Mouse (Mus musculus): ENCODE data around the gene Calr3. TPM values are rescaled to one million over a fixed set of nuclear protein-coding genes. Genes with fewer than 3 reads are reported as not detected.

The Calr3 gene
- polyA plus RNA-seq, 1 experiment from 2014 or later, result 0.59 TPM

DNA sequence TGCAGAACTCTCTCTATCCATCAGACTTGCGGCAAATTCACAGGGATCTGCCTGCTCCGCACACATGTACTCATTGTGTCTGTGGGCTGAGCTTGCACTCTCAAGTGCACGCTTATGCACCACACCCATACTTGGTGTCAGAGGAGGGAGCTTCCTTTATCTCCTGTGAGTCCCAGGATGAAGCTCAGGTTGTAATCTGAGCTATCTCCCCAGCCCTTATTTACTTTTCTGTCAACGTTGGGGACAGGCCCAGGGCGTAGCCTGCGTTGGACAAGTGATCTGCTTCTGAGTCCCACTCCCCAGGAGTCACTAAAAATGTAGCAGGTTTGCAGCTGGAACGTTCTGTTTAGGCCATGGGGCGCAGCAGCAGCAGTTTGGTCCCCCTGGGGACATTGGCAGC lies 7.8 kb upstream of the Calr3 start:
- Histone ChIP-seq H3K27ac (ENCODE audit: low read depth, low read length) (no peak overlapping the region), H3K4me3 (ENCODE audit: low read depth, low read length) (no peak overlapping the region), H3K4me1 (ENCODE audit: control insufficient read depth, insufficient read depth, low read length) (peaks cover 5% of the 10 kb centered on the region; the same call in 1 of the 2 replicates), H3K9ac (replicated peaks; ENCODE audit: low read depth, low read length) (no peak overlapping the region), H3K9me3 (ENCODE audit: control insufficient read depth, low read length) (no peaks in the 10 kb centered on the region), H3K36me3 (ENCODE audit: control insufficient read depth, insufficient read depth, low read length) (peaks cover 27% of the 10 kb centered on the region), H3K27me3 (ENCODE audit: control insufficient read depth, insufficient read depth, low read length) (no peaks in the 10 kb centered on the region), H3K4me2 (ENCODE audit: low read depth, low read length) (no peak overlapping the region)
- no peak for ATAC-seq (ENCODE audit: low read depth)
- 92% methylated on average over 8 of the region's 8 CpGs for WGBS

DNA sequence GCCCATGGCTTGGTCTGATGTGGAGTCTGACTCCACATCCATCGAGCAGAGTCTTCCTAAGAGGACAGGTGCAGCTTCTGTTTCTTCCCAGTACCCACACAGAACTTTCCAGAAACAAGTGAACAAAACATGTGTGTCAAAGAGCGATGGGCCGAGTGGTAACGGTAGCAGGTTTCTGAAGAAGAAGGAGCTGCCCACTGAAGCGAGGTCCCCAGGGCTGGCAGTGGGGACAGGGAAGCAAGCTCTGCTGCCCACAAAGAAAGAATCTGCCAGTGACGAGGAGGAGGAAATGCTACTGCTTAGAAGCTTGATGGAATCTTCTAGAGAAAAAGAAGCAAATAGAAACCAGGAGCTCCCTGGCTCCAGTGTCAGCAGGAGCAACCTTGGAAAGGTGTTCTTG lies 1.4 kb upstream of the Calr3 start:
- Histone ChIP-seq H3K9ac (replicated peaks; ENCODE audit: low read depth, low read length) (no peak overlapping the region), H3K4me1 (ENCODE audit: control insufficient read depth, insufficient read depth, low read length) (peaks cover 5% of the 10 kb centered on the region; the same call in 1 of the 2 replicates), H3K36me3 (ENCODE audit: control insufficient read depth, insufficient read depth, low read length) (peaks cover 8% of the 10 kb centered on the region), H3K27me3 (ENCODE audit: control insufficient read depth, insufficient read depth, low read length) (no peaks in the 10 kb centered on the region), H3K4me2 (ENCODE audit: low read depth, low read length) (no peak overlapping the region), H3K27ac (ENCODE audit: low read depth, low read length) (no peak overlapping the region), H3K9me3 (ENCODE audit: control insufficient read depth, low read length) (no peaks in the 10 kb centered on the region), H3K4me3 (ENCODE audit: low read depth, low read length) (no peak overlapping the region)
- WGBS, result 99% methylated on average over 6 of the region's 6 CpGs
- no peak for ATAC-seq (ENCODE audit: low read depth)

DNA sequence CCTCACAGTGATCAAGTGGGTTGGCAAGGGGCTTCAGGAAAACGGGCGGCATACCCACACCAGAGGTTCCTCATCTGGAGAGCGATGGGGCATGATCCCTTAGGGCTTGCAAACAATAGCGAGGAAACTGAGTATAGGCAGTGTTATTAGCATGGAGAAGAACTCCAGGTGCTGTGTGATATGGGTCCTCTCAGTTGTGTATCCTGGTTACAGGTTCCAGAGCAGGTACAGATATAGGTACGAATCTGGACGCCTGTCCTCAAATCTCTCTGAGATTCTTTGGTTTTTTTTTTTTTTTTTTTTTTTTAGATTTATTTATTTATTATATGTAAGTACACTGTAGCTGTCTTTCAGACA lies 302 bp upstream of the Calr3 start:
- peak overlapping the region; percentile 35 for H3K4me3 ChIP-seq (ENCODE audit: low read depth, low read length)
- ATAC-seq (ENCODE audit: low read depth), result peak; percentile 0; the same call in 1 of the 2 replicates
- peaks cover 5% of the 10 kb centered on the region; the same call in 1 of the 2 replicates for H3K4me1 ChIP-seq (ENCODE audit: control insufficient read depth, insufficient read depth, low read length)
- H3K36me3 ChIP-seq (ENCODE audit: control insufficient read depth, insufficient read depth, low read length), result no peaks in the 10 kb centered on the region
- no peaks in the 10 kb centered on the region for H3K27me3 ChIP-seq (ENCODE audit: control insufficient read depth, insufficient read depth, low read length)
- peak overlapping the region; percentile 60 for H3K4me2 ChIP-seq (ENCODE audit: low read depth, low read length)
- H3K9me3 ChIP-seq (ENCODE audit: control insufficient read depth, low read length), result no peaks in the 10 kb centered on the region
- H3K9ac ChIP-seq (replicated peaks; ENCODE audit: low read depth, low read length), result peak overlapping the region; percentile 53
- no peak overlapping the region for H3K27ac ChIP-seq (ENCODE audit: low read depth, low read length)
- WGBS, result 39% methylated on average over 6 of the region's 6 CpGs

DNA sequence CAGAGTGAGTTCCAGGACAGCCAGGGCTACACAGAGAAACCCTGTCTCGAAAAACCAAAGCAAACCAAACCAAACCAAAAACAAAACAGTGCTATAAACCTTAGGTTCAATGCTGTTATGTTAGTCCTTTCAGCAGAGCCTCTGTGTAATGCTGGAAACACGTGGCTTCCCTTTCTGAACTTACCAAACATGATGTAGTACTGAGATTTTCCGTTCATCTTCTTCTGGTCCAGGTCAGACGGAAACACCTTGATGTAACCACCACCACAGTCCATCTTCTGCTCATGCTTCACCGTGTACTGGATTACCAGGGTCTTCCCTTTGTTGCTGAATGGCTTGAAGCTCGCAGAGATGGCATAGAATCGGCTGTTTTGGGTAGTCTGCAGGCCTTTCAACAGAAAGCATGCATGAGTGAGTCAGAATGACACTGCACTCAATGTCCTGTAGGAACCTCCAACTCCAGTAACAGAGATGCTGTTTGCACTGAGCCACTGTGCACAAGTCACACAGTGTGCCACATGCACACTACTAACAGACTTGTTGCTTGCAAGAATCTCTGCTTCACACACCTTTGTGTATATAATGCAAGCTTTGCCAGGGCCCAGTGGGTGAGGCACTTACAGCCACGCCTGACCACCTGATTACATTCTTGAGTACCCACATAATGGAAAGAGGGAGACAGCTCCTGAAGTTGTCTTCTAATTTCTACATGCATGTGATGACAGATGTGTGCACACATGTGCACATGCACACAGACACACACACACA lies 5.2 kb downstream of the Calr3 start:
- no peaks in the 10 kb centered on the region for H3K9me3 ChIP-seq (ENCODE audit: control insufficient read depth, low read length)
- H3K27me3 ChIP-seq (ENCODE audit: control insufficient read depth, insufficient read depth, low read length), result no peaks in the 10 kb centered on the region
- H3K9ac ChIP-seq (replicated peaks; ENCODE audit: low read depth, low read length), result no peak overlapping the region
- 70% methylated on average over 8 of the region's 8 CpGs for WGBS
- no peak overlapping the region for H3K4me2 ChIP-seq (ENCODE audit: low read depth, low read length)
- H3K36me3 ChIP-seq (ENCODE audit: control insufficient read depth, insufficient read depth, low read length), result no peaks in the 10 kb centered on the region
- H3K4me1 ChIP-seq (ENCODE audit: control insufficient read depth, insufficient read depth, low read length), result no peaks in the 10 kb centered on the region
- no peak for ATAC-seq (ENCODE audit: low read depth)
- H3K4me3 ChIP-seq (ENCODE audit: low read depth, low read length), result no peak overlapping the region
- no peak overlapping the region for H3K27ac ChIP-seq (ENCODE audit: low read depth, low read length)

DNA sequence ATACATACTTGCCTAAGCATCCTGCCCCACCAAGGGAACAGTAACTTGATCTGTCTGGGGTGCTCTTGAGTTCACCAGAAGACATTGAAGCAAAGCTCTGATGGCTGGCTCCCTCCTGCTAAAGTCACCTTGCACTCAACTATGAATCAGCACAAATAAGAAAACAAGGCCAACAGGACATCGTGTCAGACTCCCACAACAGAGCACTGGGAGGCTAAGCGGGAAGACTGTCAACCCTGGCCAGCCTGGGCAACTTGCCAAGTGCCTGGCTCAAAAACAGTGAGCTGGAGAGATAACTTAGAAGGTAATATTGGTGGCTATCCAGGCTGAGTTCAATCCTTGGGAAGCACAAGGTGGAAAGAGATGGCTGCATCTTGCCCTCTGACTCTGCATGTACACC lies 8.7 kb downstream of the Calr3 start:
- no peaks in the 10 kb centered on the region for H3K27me3 ChIP-seq (ENCODE audit: control insufficient read depth, insufficient read depth, low read length)
- no peak for ATAC-seq (ENCODE audit: low read depth)
- H3K9ac ChIP-seq (replicated peaks; ENCODE audit: low read depth, low read length), result no peak overlapping the region
- H3K4me3 ChIP-seq (ENCODE audit: low read depth, low read length), result no peak overlapping the region
- 33% methylated on average over 2 of the region's 2 CpGs for WGBS
- H3K4me2 ChIP-seq (ENCODE audit: low read depth, low read length), result no peak overlapping the region
- H3K27ac ChIP-seq (ENCODE audit: low read depth, low read length), result no peak overlapping the region
- H3K4me1 ChIP-seq (ENCODE audit: control insufficient read depth, insufficient read depth, low read length), result no peaks in the 10 kb centered on the region
- H3K36me3 ChIP-seq (ENCODE audit: control insufficient read depth, insufficient read depth, low read length), result no peaks in the 10 kb centered on the region
- H3K9me3 ChIP-seq (ENCODE audit: control insufficient read depth, low read length), result no peaks in the 10 kb centered on the region

DNA sequence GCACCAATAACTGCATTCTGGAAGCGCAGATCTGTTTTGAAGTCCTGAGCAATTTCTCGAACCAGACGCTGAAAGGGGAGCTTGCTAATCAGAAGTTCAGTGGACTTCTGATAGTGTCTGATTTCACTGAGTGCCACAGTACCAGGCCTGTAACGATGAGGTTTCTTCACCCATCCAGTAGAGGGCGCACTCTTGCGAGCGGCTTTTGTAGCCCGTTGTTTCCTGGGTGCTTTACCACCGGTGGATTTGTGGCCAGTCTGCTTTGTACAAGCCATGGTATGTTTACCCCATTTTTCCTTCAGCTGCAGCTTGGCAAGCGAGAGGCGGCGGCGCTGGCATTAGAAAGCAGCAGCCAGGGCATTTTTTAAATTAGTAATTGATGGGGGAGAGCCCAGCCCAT lies 14.0 kb downstream of the Calr3 start:
- Histone ChIP-seq H3K27me3 (ENCODE audit: control insufficient read depth, insufficient read depth, low read length) (no peaks in the 10 kb centered on the region), H3K9ac (replicated peaks; ENCODE audit: low read depth, low read length) (no peak overlapping the region), H3K27ac (ENCODE audit: low read depth, low read length) (no peak overlapping the region), H3K4me2 (ENCODE audit: low read depth, low read length) (no peak overlapping the region), H3K4me1 (ENCODE audit: control insufficient read depth, insufficient read depth, low read length) (no peaks in the 10 kb centered on the region), H3K9me3 (ENCODE audit: control insufficient read depth, low read length) (no peaks in the 10 kb centered on the region), H3K4me3 (ENCODE audit: low read depth, low read length) (no peak overlapping the region), H3K36me3 (ENCODE audit: control insufficient read depth, insufficient read depth, low read length) (no peaks in the 10 kb centered on the region)
- ATAC-seq (ENCODE audit: low read depth), result no peak
- 54% methylated on average over 13 of the region's 13 CpGs for WGBS

DNA sequence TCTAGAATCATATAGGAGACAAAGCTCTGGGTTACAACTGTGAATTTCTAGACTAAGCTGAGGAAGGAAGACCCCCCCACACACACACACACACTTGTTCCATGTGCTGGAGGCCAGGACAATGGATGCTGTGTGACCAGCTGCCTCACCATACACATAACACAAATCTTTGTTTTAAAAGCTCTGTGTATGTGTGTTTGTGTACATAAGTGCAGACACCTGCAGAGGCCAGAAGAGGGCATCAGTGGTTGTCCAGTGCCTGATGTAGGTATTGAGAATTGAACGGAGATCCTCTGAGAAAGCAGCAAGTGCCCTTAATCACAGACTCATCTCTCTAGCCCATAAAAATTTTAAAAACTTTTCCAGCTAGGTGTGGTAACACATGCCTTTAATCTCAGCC lies 20.7 kb downstream of the Calr3 start:
- Histone ChIP-seq H3K27me3 (ENCODE audit: control insufficient read depth, insufficient read depth, low read length) (no peaks in the 10 kb centered on the region), H3K4me3 (ENCODE audit: low read depth, low read length) (no peak overlapping the region), H3K9ac (replicated peaks; ENCODE audit: low read depth, low read length) (no peak overlapping the region), H3K27ac (ENCODE audit: low read depth, low read length) (no peak overlapping the region), H3K9me3 (ENCODE audit: control insufficient read depth, low read length) (no peaks in the 10 kb centered on the region), H3K4me2 (ENCODE audit: low read depth, low read length) (no peak overlapping the region), H3K36me3 (ENCODE audit: control insufficient read depth, insufficient read depth, low read length) (no peaks in the 10 kb centered on the region), H3K4me1 (ENCODE audit: control insufficient read depth, insufficient read depth, low read length) (peaks cover 18% of the 10 kb centered on the region)
- no peak for ATAC-seq (ENCODE audit: low read depth)
- 51% methylated on average over 1 of the region's 1 CpGs for WGBS

DNA sequence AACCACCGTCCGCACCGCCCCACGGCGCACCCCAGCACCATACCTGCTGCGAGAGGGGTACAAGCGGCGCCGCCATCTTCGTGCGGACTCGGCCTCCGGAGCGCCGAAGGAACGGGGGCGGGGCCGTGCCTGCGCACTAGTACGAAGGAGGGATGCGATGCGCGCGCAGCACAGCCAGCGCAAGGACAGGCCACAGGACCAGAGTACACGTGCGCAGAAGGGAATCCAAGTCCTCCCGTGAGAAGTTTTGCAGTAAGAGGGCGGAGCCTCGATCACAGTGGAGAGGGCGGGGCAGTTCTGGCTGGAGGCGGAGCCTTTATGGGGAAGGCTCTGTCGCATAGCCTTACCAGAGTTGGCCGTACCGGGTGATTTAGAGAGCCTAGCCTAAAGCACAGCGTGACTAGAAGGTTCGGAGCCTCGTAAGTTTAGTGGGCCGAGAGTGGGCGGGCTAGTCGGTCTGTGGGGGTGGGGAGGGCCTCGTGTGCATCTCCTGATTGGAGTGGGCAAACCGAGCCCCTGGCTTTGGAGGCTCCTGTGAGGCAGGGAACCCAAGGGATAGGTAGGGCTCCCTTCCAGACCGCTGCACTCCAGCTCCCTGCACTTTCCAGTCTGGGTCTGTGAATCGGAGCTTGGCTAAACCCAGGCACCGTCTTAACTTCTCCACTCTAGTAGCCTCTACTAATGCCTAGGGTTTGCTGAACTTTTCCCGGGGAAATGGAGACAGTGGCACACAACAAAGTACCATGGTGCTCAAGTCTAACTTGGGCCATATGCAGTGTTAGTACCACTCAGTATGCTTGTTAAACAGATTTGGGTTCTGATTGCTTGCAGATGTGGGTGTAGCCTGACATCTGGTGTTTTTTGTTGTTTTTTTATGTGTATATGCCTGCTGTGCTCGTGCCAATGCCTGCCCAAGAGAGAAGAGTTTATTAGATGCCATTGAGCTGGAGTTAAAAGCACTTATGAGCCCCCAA lies 22.0 kb downstream of the Calr3 start, which contains the start of gene Eps15l1:
TSS of gene Eps15l1 (minus strand) at position 99 of the 974 bp plus-strand sequence.
- peak within 1 kb of the TSS; percentile 58 for H3K4me2 ChIP-seq (ENCODE audit: low read depth, low read length)
- under 1% methylated on average over 48 of the region's 48 CpGs for WGBS
- no peaks in the 10 kb centered on the region for H3K9me3 ChIP-seq (ENCODE audit: control insufficient read depth, low read length)
- H3K9ac ChIP-seq (replicated peaks; ENCODE audit: low read depth, low read length), result peak within 1 kb of the TSS; percentile 82
- no peaks in the 10 kb centered on the region for H3K27me3 ChIP-seq (ENCODE audit: control insufficient read depth, insufficient read depth, low read length)
- peak within 1 kb of the TSS; percentile 72 for H3K4me3 ChIP-seq (ENCODE audit: low read depth, low read length)
- peak; percentile 98 for ATAC-seq (ENCODE audit: low read depth)
- no peaks in the 10 kb centered on the region for H3K36me3 ChIP-seq (ENCODE audit: control insufficient read depth, insufficient read depth, low read length)
- H3K4me1 ChIP-seq (ENCODE audit: control insufficient read depth, insufficient read depth, low read length), result peaks cover 24% of the 10 kb centered on the region
- H3K27ac ChIP-seq (ENCODE audit: low read depth, low read length), result peak within 1 kb of the TSS; percentile 75
